Mouse (Mus musculus): ENCODE measurements around the gene Zp2. TPM values are rescaled to one million over a fixed set of nuclear protein-coding genes. Genes with fewer than 3 reads are reported as not detected.
A peak's percentile ranks its signal among the peaks of the same experiment; 100 is the strongest.

Gene Zp2
- polyA plus RNA-seq, 1 experiment, result 0.08 TPM

DNA sequence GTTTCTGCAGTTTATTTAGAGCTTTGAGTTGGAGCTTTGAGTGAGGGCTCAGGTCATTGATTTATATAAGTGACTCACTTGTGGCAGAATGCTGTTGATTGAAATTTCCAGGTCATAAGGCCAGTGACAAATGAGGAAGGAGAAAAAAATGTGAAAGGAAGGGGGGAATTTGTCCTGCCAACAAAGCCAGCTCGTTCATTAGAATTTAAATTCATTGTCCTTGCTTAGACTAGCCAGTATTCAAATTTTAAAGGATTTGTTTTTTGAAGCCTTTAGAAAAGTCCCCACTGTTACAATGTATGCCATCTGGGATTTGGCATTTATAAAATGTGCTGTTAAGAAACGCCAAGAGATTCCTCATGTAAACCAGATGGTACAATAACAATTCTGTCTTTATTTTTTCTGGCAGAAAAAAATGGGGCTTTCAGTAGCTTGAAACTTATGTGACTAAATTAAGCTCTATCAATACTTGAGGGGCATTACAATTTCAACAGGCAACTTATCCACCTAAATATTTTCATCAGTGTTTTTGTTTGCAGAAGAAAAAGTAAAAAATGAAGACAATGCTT is 11.8 kb upstream of the Zp2 start:
- no peak overlapping the region for H3K4me2 ChIP-seq (ENCODE audit: low read depth)
- no peak overlapping the region for H3K4me3 ChIP-seq
- no peaks in the 10 kb centered on the region for H3K27me3 ChIP-seq (ENCODE audit: control insufficient read depth, insufficient read depth, insufficient read length)
- H3K36me3 ChIP-seq (ENCODE audit: control insufficient read depth, insufficient read depth), result no peaks in the 10 kb centered on the region
- TF ChIP-seq TCF12 (IDR thresholded peaks at IDR 0.05; ENCODE audit: insufficient read depth, poor library complexity, severe bottlenecking) (no peak), POLR2AphosphoS2 (IDR thresholded peaks at IDR 0.05; ENCODE audit: insufficient read length, low read depth) (no peak), MYOD1 (IDR thresholded peaks at IDR 0.05; ENCODE audit: control insufficient read depth in 1 of 3, insufficient read length in 2 of 3, low read depth in 2 of 3) (no peak), CEBPB (IDR thresholded peaks at IDR 0.05; ENCODE audit: insufficient read depth, poor library complexity, severe bottlenecking) (no peak), REST (IDR thresholded peaks at IDR 0.05; ENCODE audit: insufficient read depth, insufficient read length) (no peak), USF1 (IDR thresholded peaks at IDR 0.05; ENCODE audit: low read depth) (no peak), TCF3 (IDR thresholded peaks at IDR 0.05; ENCODE audit: insufficient read length, low read depth) (no peak), E2F4 (IDR thresholded peaks at IDR 0.05; ENCODE audit: insufficient read depth) (no peak), POLR2A (IDR thresholded peaks at IDR 0.05; ENCODE audit: insufficient read length, low read depth) (no peak), SRF (IDR thresholded peaks at IDR 0.05; ENCODE audit: control insufficient read depth, insufficient read length, low read depth) (no peak), MAX (IDR thresholded peaks at IDR 0.05; ENCODE audit: low read depth) (no peak), MYOG (IDR thresholded peaks at IDR 0.05; ENCODE audit: control insufficient read depth in 1 of 3, insufficient read depth in 1 of 3, insufficient read length in 2 of 3, low read depth in 2 of 3) (no peak)
- H3ac ChIP-seq (ENCODE audit: control insufficient read depth, insufficient read length), result no peak overlapping the region
- H3K79me2 ChIP-seq (ENCODE audit: control insufficient read depth, insufficient read depth), result no peaks in the 10 kb centered on the region

GRCm38 (mm10) chr7:120150898-120151297 is 5.8 kb upstream of the Zp2 start:
- Histone ChIP-seq H3K27me3 (ENCODE audit: control insufficient read depth, insufficient read depth, insufficient read length) (no peaks in the 10 kb centered on the region), H3K4me2 (ENCODE audit: low read depth) (no peak overlapping the region), H3K79me2 (ENCODE audit: control insufficient read depth, insufficient read depth) (no peaks in the 10 kb centered on the region), H3K4me3 (no peak overlapping the region), H3K36me3 (ENCODE audit: control insufficient read depth, insufficient read depth) (no peaks in the 10 kb centered on the region), H3ac (ENCODE audit: control insufficient read depth, insufficient read length) (no peak overlapping the region)
- no peak for TF ChIP-seq POLR2A (IDR thresholded peaks at IDR 0.05; ENCODE audit: insufficient read length, low read depth)
- TF ChIP-seq TCF12 (IDR thresholded peaks at IDR 0.05; ENCODE audit: insufficient read depth, poor library complexity, severe bottlenecking), result no peak
- no peak for TF ChIP-seq MAX (IDR thresholded peaks at IDR 0.05; ENCODE audit: low read depth)
- TF ChIP-seq CEBPB (IDR thresholded peaks at IDR 0.05; ENCODE audit: insufficient read depth, poor library complexity, severe bottlenecking), result no peak
- TF ChIP-seq MYOG (IDR thresholded peaks at IDR 0.05; ENCODE audit: control insufficient read depth in 1 of 3, insufficient read depth in 1 of 3, insufficient read length in 2 of 3, low read depth in 2 of 3), result no peak

- Histone ChIP-seq H3K79me2 (ENCODE audit: control insufficient read depth, insufficient read depth) (no peaks in the 10 kb centered on the region), H3K4me2 (ENCODE audit: low read depth) (no peak overlapping the region), H3ac (ENCODE audit: control insufficient read depth, insufficient read length) (no peak overlapping the region), H3K4me3 (no peak overlapping the region), H3K27me3 (ENCODE audit: control insufficient read depth, insufficient read depth, insufficient read length) (no peaks in the 10 kb centered on the region), H3K36me3 (ENCODE audit: control insufficient read depth, insufficient read depth) (no peaks in the 10 kb centered on the region)
- no peak for TF ChIP-seq REST (IDR thresholded peaks at IDR 0.05; ENCODE audit: insufficient read depth, insufficient read length)
- TF ChIP-seq TCF3 (IDR thresholded peaks at IDR 0.05; ENCODE audit: insufficient read length, low read depth), result no peak
- TF ChIP-seq E2F4 (IDR thresholded peaks at IDR 0.05; ENCODE audit: insufficient read depth), result no peak
- TF ChIP-seq POLR2A (IDR thresholded peaks at IDR 0.05; ENCODE audit: insufficient read length, low read depth), result no peak
- TF ChIP-seq MYOD1 (IDR thresholded peaks at IDR 0.05; ENCODE audit: control insufficient read depth in 1 of 3, insufficient read length in 2 of 3, low read depth in 2 of 3), result no peak
- no peak for TF ChIP-seq TCF12 (IDR thresholded peaks at IDR 0.05; ENCODE audit: insufficient read depth, poor library complexity, severe bottlenecking)
- no peak for TF ChIP-seq CEBPB (IDR thresholded peaks at IDR 0.05; ENCODE audit: insufficient read depth, poor library complexity, severe bottlenecking)
- TF ChIP-seq MYOG (IDR thresholded peaks at IDR 0.05; ENCODE audit: control insufficient read depth in 1 of 3, insufficient read depth in 1 of 3, insufficient read length in 2 of 3, low read depth in 2 of 3), result no peak
- no peak for TF ChIP-seq MAX (IDR thresholded peaks at IDR 0.05; ENCODE audit: low read depth)
- no peak for TF ChIP-seq POLR2AphosphoS2 (IDR thresholded peaks at IDR 0.05; ENCODE audit: insufficient read length, low read depth)
- no peak for TF ChIP-seq USF1 (IDR thresholded peaks at IDR 0.05; ENCODE audit: low read depth)
- no peak for TF ChIP-seq SRF (IDR thresholded peaks at IDR 0.05; ENCODE audit: control insufficient read depth, insufficient read length, low read depth)
Measured at GRCm38 (mm10) chr7:120150257-120150656, 5.2 kb upstream of the Zp2 start.

DNA sequence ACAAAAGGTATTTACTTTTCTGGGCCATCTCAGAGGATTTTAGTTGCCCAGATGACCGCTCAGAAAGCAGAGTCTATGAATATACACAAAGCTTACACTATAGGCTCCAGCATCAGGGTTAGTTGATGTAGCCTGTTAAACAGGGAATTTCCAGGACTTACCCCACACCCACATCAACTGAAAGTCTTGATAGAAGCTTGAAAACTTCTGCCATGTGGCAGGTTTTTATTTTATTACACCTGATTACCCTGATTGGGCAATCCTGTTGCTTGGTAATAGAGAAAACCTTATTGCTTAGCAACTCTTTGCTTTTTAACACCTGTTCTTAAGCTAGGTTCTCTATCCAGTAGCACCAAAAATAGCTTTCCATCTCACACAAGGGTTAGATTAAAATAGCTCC is 2.3 kb downstream of the Zp2 start:
- Histone ChIP-seq H3K79me2 (ENCODE audit: control insufficient read depth, insufficient read depth) (no peaks in the 10 kb centered on the region), H3K4me2 (ENCODE audit: low read depth) (no peak overlapping the region), H3K4me3 (no peak overlapping the region), H3K36me3 (ENCODE audit: control insufficient read depth, insufficient read depth) (no peaks in the 10 kb centered on the region), H3K27me3 (ENCODE audit: control insufficient read depth, insufficient read depth, insufficient read length) (no peaks in the 10 kb centered on the region), H3ac (ENCODE audit: control insufficient read depth, insufficient read length) (no peak overlapping the region)
- TF ChIP-seq REST (IDR thresholded peaks at IDR 0.05; ENCODE audit: insufficient read depth, insufficient read length), result no peak
- no peak for TF ChIP-seq MYOD1 (IDR thresholded peaks at IDR 0.05; ENCODE audit: control insufficient read depth in 1 of 3, insufficient read length in 2 of 3, low read depth in 2 of 3)
- no peak for TF ChIP-seq SRF (IDR thresholded peaks at IDR 0.05; ENCODE audit: control insufficient read depth, insufficient read length, low read depth)
- 0 out of 2 replicates have a peak, but pooled peaks have one; percentile 6 for TF ChIP-seq CEBPB (IDR thresholded peaks at IDR 0.05; ENCODE audit: insufficient read depth, poor library complexity, severe bottlenecking)

GRCm38 (mm10) chr7:120128951-120129350 is 16.1 kb downstream of the Zp2 start:
- TF ChIP-seq USF1 (IDR thresholded peaks at IDR 0.05; ENCODE audit: low read depth), result no peak
- TF ChIP-seq MAX (IDR thresholded peaks at IDR 0.05; ENCODE audit: low read depth), result no peak
- TF ChIP-seq TCF12 (IDR thresholded peaks at IDR 0.05; ENCODE audit: insufficient read depth, poor library complexity, severe bottlenecking), result no peak
- no peak for TF ChIP-seq SRF (IDR thresholded peaks at IDR 0.05; ENCODE audit: control insufficient read depth, insufficient read length, low read depth)
- TF ChIP-seq POLR2A (IDR thresholded peaks at IDR 0.05; ENCODE audit: insufficient read length, low read depth), result no peak
- no peak for TF ChIP-seq REST (IDR thresholded peaks at IDR 0.05; ENCODE audit: insufficient read depth, insufficient read length)
- Histone ChIP-seq H3K27me3 (ENCODE audit: control insufficient read depth, insufficient read depth, insufficient read length) (no peaks in the 10 kb centered on the region), H3K4me3 (no peak overlapping the region), H3ac (ENCODE audit: control insufficient read depth, insufficient read length) (no peak overlapping the region), H3K79me2 (ENCODE audit: control insufficient read depth, insufficient read depth) (no peaks in the 10 kb centered on the region), H3K4me2 (ENCODE audit: low read depth) (no peak overlapping the region), H3K36me3 (ENCODE audit: control insufficient read depth, insufficient read depth) (no peaks in the 10 kb centered on the region)

All from myocyte (in vitro differentiated cells).